Mouse (Mus musculus) layer of hippocampus, postnatal 14 days (tissue): ENCODE measurements around the gene Hspb11. TPM values are rescaled to one million over a fixed set of nuclear protein-coding genes. Genes with fewer than 3 reads are reported as not detected.
A peak's percentile ranks its signal among the peaks of the same experiment; 100 is the strongest.

Source experiments
- DNase-seq, 2 experiments: peaks; one replicate each; pipeline ENCODE4 v3.0.0; 2021 to 2022; ENCODE audit warnings: low spot score in 2 of 2, mixed read lengths in 1 of 2
- total RNA-seq, 2 experiments: library from RNA; stranded (reverse); gene quantifications; 2 replicates each; pipeline ENCODE4 v1.2.3; 2021

Hspb11 gene
- total RNA-seq, 2 experiments from 2014 or later: 19.3 to 21.3 TPM

GRCm38 (mm10) chr4:107306966-107307365 is 53.6 kb downstream of the Hspb11 start, which contains the start of gene Dio1:
TSS of gene Dio1 (minus strand) at chr4:107307169.
- DNase-seq: no peak

DNA sequence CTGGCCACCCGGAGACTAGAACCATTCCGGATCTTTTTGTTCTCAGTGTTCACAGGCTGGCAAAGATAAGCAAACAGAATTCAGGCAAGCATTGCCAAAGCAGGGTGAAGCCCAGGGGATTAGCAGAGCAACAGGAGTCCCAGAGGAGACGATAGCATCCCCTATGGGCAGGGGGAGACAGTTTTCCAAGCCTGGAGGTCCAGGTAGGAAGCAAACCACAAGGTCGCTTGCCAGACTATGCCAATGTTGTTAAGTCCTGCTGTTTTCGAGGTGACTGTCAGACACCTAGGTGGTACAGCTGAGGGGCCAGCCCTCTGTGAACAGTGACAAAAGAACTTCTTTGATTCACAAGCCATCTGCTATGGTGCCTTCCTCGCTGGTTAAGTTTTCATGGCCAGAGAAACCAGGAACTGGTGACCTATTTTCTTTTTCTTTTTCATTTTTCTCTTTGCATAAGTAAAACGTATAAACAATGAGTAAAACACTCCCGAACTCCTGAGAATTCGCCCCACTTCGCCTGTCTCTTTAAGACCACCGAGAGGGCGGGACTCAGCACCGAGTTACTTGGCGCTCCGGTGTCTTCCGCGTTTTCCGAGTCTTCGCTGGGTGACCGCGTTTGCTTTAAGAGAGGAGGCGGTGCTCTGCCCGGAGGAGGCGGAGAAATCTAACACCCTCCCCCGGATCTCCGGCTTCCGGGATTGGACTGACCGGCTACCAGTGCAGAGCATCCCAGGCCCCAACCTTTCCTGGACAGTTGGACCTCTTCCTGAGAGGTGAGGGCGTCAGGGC is 60.5 kb downstream of the Hspb11 start, which contains the start of gene Yipf1:
Gene Yipf1 (plus strand): TSS at position 674 of the 789 bp plus-strand sequence.
- peak; percentile 84 to 90 for DNase-seq

- no peak for DNase-seq
These were observed 61.0 kb downstream of the Hspb11 start for GRCm38 (mm10) chr4:107314479-107314805.

DNA sequence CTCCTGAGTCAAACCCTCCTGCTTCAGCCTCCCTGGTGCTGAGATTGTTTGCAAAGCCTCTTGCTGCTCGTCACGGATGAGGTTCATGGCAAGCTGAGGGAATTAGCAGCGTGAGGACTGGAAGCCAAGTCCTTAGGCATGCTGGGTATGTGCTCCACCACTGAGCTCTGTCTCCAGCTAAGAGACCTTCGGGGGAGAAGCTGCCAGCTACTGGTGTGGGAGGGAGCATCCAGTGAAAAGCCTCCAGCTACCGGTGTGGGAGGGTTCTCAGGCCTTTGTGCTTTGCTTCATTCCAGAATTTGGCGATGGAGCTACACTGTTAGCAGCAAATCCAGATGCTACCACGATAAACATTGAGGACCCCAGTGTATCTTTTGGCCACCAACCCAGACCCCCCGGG is 65.3 kb downstream of the Hspb11 start:
- DNase-seq: no peak

DNA sequence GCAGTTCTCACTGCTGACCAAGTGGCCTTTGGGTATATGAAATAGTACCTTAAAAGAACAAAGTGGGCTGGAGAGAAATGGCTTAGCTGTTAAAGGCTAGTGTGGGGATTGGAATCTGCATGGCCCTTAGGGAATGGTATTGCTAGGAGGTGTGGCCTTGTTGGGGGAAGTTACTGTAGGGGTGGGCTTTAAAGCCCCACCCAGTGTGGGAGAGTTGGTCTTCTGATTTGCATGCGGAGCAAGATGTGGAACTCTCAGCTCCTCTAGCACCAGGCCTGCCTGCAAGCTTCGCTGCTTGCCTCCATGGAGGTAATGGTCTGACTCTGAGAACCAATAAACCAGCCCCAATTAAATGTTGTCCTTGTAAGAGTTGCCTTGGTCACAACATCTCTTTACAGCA is 67.6 kb downstream of the Hspb11 start:
- DNase-seq: no peak

DNA sequence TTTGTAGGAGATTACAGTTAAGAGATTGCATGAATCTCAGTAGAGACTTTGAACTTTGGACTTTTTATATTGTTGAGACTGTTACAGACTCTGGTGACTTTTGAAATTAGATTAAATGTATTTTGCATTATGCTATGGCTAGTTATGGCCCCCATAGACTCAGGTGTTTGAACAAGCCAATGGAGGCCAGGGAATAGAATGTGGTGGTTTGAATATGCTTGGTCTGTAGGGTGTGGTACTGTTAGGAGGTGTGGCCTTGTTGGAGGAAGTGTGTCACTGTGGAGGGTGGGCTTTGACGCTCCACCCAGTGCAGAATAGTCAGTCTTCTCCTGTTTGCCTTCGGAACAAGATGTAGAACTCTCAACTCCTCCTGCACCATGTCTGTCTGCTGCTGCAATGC is 69.7 kb downstream of the Hspb11 start:
- no peak for DNase-seq

- no peak for DNase-seq
These were observed 75.1 kb downstream of the Hspb11 start for GRCm38 (mm10) chr4:107328530-107328929.

Other genes with a start within 250 kb of the Hspb11 start
- 10 to 100 TPM; 66.5 to 69.1 TPM for gene Mrpl37, start 186.7 kb upstream of the Hspb11 start, total RNA-seq
- gene Cyb5rl, start 186.6 kb upstream of the Hspb11 start, total RNA-seq: 10 to 100 TPM; 11.0 to 12.4 TPM
- gene Cdcp2, start 156.7 kb upstream of the Hspb11 start, total RNA-seq: not detected
- gene Tmem59, start 75.2 kb upstream of the Hspb11 start, total RNA-seq: 100 to 1,000 TPM; 187 to 193 TPM
- 10 to 100 TPM; 19.6 to 21.1 TPM for gene Tceanc2, start 74.5 kb upstream of the Hspb11 start, total RNA-seq
- gene Ldlrad1, start 44.4 kb upstream of the Hspb11 start, total RNA-seq: under 1 TPM in 1 of 2 experiments, not detected in 1; 0.41 TPM
- gene Lrrc42, start 61 bp upstream of the Hspb11 start, total RNA-seq: 10 to 100 TPM; 38.5 to 42.3 TPM
- not detected for gene Dio1, start 53.6 kb downstream of the Hspb11 start, total RNA-seq
- gene Yipf1, start 60.8 kb downstream of the Hspb11 start, total RNA-seq: 10 to 100 TPM; 49.9 to 53.6 TPM
- 10 to 100 TPM; 15.2 to 15.4 TPM for gene Ndc1, start 114.2 kb downstream of the Hspb11 start, total RNA-seq
- 1 to 10 TPM; 1.1 to 1.3 TPM for gene Glis1, start 181.0 kb downstream of the Hspb11 start, total RNA-seq